Mouse (Mus musculus) yolk sac, embryonic 10.5 days (tissue): ENCODE measurements around the gene Olfr1249.
"Not testable (repeated sequence)": the region's sequence is repeated elsewhere in the genome, so short reads cannot be mapped to it uniquely, and the experiment has no call there.

Source experiments
- DNase-seq: peaks from one replicate; pipeline ENCODE4 v3.0.0-alpha.2; 2017; ENCODE audit warnings: low spot score

Gene Olfr1249

DNA sequence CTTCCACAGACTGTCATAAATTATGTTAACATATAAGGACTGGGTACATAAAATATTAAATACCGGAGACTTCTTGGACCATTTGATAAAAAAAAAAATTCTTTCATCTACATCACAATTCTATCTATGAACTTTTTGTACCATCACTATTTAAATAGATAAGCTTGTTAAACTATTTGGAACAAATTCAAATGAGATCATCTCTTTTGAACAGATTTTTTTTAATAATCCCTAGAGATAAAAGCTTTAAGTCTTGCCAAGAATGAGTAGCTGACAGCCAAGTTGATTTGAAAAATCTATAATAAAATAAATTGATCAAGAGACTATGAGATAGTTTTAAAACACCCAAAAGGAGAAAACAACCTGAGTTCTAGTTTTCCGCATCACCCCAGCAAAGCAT, at the start of gene Olfr1249:
TSS of gene Olfr1249 (minus strand) at position 101 of the 400 bp plus-strand sequence.
- DNase-seq: no peak

DNA sequence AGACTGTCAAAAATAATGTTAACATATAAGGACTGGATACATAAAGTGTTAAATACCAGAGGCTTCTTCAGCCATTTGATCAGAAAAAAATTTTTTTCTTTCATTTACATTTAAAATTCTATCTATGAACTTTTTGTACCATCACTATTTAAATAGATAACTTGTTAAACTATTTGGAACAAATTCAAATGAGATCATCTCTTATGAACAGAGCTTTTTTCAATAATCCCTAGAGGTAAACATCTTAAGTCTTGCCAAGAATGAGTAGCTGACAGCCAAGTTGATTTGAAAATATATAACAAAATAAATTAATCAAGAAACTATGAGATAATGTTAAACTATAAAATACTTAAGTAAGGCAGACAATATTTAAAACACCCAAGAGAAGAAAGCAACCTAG, 37.1 kb upstream of the Olfr1249 start, which contains the start of gene Olfr1251:
TSS of gene Olfr1251 (minus strand) at position 101 of the 400 bp plus-strand sequence.
- no peak for DNase-seq

DNA sequence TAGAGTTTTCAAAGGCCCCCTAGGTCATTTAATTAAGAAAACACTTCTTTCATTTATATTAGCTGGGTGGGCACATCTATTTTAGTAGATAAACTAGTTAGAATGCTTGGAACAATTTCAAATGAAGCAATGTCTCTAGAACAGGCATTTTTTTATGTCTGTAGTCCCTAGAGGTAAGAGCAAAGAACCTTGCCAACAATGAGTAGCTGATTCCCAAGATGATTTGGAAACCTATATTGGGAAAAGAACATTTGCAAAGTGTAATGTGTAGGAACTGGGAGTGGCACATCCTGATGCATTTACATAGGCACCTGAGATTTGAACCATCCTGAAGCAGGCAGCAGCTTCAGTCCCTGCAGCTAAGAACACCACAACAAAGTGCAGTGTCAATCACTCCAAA, 26.6 kb upstream of the Olfr1249 start, which contains the start of gene Olfr1250:
TSS of gene Olfr1250 (minus strand) at position 101 of the 400 bp plus-strand sequence.
- no peak for DNase-seq

DNA sequence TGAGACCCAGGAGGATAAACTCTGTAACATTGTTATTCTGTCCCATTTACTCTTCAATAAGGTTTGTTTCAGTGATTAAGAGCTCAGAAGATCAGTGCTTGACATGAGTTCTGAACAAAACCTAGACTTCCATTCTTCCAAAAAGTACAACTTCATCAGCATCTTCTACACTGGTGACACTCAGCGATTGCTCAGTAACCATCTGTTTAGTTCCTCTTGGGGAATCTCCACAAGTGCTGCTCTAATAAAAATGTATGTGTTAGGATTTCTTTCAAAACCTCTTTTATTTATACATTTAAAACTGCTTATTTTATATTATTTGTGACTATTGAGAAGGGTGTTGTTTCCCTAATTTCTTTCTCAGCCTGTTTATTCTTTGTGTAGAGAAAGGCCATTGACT, 16.6 kb downstream of the Olfr1249 start, which contains the start of gene Olfr1248:
TSS of gene Olfr1248 (minus strand) at position 101 of the 400 bp plus-strand sequence.
- not testable (repeated sequence) for DNase-seq

DNA sequence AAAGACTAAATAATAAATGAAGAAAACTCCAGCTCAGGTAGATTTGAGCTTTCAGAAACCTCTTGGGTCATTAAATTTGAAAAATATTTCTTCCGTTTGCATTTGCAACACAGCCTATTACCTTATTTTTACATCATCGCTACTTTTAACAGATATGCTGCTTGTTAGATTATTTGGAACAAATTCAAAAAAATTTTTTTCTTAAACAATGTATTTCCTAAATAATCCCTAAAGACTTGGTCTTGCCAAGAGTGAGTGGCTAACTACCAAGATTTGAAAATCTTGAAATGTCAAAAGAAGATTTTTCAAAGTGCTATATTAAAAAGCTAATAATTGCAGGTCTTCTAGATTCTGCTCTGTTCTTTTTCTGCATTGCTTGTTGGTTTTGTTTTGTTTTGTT, 20.8 kb downstream of the Olfr1249 start, which contains the start of gene Olfr1247:
TSS of gene Olfr1247 (minus strand) at position 101 of the 400 bp plus-strand sequence.
- no peak for DNase-seq

DNA sequence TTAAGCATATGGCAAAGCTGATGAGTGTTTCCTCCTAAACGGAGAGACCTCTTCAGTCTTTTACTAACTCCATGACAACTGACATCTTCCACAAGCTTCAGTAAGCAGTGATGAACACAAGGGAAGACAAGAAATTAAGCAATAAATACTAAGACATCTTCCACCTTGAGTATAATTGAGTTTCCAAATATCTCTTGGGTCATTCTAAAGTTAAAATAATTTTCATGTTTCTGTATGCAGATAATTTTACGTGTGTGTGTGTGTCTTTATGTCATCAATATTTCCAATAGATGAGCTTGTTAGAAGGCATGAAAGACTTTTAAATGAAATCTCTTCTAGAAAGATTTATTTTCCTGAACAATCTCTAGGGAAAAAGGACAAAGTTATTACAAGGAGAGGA, 41.7 kb downstream of the Olfr1249 start, which contains the start of gene Olfr1246:
TSS of gene Olfr1246 (minus strand) at position 101 of the 400 bp plus-strand sequence.
- DNase-seq: no peak
